Mouse (Mus musculus) midbrain, embryonic 12.5 days (tissue): ENCODE measurements around the gene Tll1. TPM values are rescaled to one million over a fixed set of nuclear protein-coding genes. Genes with fewer than 3 reads are reported as not detected.
A peak's percentile ranks its signal among the peaks of the same experiment; 100 is the strongest.
"Not testable (repeated sequence)": the region's sequence is repeated elsewhere in the genome, so short reads cannot be mapped to it uniquely, and the experiment has no call there.

Source experiments
- ATAC-seq: fragments of 200-750 bp; cut with Nextera tagmentation; 2 replicates; pipeline ENCODE4 v1.8.0; 2017; ENCODE audit warnings: low read depth, moderate TSS enrichment, moderate library complexity; ENCODE audit not compliant: low FRiP score
- H3K27ac ChIP-seq: fragments of 300-500 bp; sonication (generic); replicated peaks from 2 replicates; pipeline ENCODE4 v1.5.1; 2016; ENCODE audit warnings: mild to moderate bottlenecking
- H3K27me3 ChIP-seq: fragments of 300-500 bp; sonication (generic); 2 replicates; pipeline ENCODE4 v1.6.1; 2016; ENCODE audit warnings: mild to moderate bottlenecking
- H3K36me3 ChIP-seq: fragments of 300-500 bp; sonication (generic); 2 replicates; pipeline ENCODE4 v1.6.1; 2016
- H3K4me1 ChIP-seq: fragments of 300-500 bp; sonication (generic); 2 replicates; pipeline ENCODE4 v1.6.1; 2016
- H3K4me2 ChIP-seq: fragments of 300-500 bp; sonication (generic); replicated peaks from 2 replicates; pipeline ENCODE4 v1.6.1; 2016; ENCODE audit warnings: mild to moderate bottlenecking, moderate library complexity
- H3K4me3 ChIP-seq: fragments of 300-500 bp; sonication (generic); 2 replicates; pipeline ENCODE4 v1.5.1; 2016; ENCODE audit warnings: mild to moderate bottlenecking
- H3K9ac ChIP-seq: fragments of 300-500 bp; sonication (generic); replicated peaks from 2 replicates; pipeline ENCODE4 v1.6.1; 2016; ENCODE audit warnings: mild to moderate bottlenecking, moderate library complexity
- H3K9me3 ChIP-seq: fragments of 300-500 bp; sonication (generic); 2 replicates; pipeline ENCODE4 v1.6.1; 2016; ENCODE audit warnings: mild to moderate bottlenecking
- WGBS: fragments of 180-500 bp; shearing (Covaris S2); methylation state at CpG from one replicate; pipeline ENCODE4 v1.1.7; 2016; 5-methylcytosine and 5-hydroxymethylcytosine counted together
- polyA plus RNA-seq: library from polyadenylated mRNA; unstranded; fragments of >200 nt; fragmentation: Nextera tagmentation; extraction: Ambion mirVana; gene quantifications from 2 replicates; pipeline ENCODE4 v1.2.1, GENCODE M21; 2016

Gene Tll1
- polyA plus RNA-seq, 1 experiment from 2014 or later = 1.5 TPM

DNA sequence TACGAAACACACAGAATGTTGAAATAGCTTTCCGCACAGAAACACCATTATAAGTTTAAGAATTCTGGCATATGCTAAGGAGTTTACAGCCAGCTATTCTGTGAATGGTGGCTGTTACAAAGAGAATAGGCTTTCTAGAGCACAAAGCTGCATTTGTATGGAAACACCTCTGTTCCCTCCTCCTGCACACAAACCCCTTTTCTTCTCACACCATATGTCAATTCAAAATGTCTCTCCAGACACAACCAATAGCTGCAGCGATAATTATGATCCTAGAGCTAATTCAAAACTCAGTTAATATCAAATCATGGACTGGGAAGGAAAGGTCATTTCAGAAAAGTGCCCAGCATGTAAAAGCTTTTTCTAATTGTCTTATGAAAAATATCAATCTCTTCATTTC, 157.5 kb downstream of the Tll1 start:
- WGBS = 70% methylated on average over 3 of the region's 3 CpGs
- peak; percentile 47; the same call in 1 of the 2 replicates for ATAC-seq
- Histone ChIP-seq H3K36me3 (no peaks in the 10 kb centered on the region), H3K4me3 (no peak overlapping the region), H3K4me2 (no peak overlapping the region), H3K4me1 (0 out of 2 replicates have a peak, but pooled peaks cover 9% of the 10 kb centered on the region), H3K9me3 (no peaks in the 10 kb centered on the region), H3K27me3 (no peaks in the 10 kb centered on the region), H3K27ac (no peak overlapping the region), H3K9ac (no peak overlapping the region)

- Histone ChIP-seq H3K4me2 (no peak overlapping the region), H3K27ac (no peak overlapping the region), H3K4me1 (0 out of 2 replicates have a peak, but pooled peaks cover 9% of the 10 kb centered on the region), H3K4me3 (no peak overlapping the region), H3K36me3 (no peaks in the 10 kb centered on the region), H3K9ac (no peak overlapping the region), H3K9me3 (no peaks in the 10 kb centered on the region), H3K27me3 (no peaks in the 10 kb centered on the region)
- 71% methylated on average over 9 of the region's 9 CpGs for WGBS
- ATAC-seq = no peak
These were observed 158.0 kb downstream of the Tll1 start for GRCm38 (mm10) chr8:64047963-64048505.

GRCm38 (mm10) chr8:64041303-64041884, 164.7 kb downstream of the Tll1 start:
- WGBS = 84% methylated on average over 6 of the region's 6 CpGs
- Histone ChIP-seq H3K4me3 (no peak overlapping the region), H3K4me1 (no peaks in the 10 kb centered on the region), H3K27ac (no peak overlapping the region), H3K9ac (no peak overlapping the region), H3K9me3 (no peaks in the 10 kb centered on the region), H3K36me3 (no peaks in the 10 kb centered on the region), H3K4me2 (no peak overlapping the region), H3K27me3 (no peaks in the 10 kb centered on the region)
- ATAC-seq = no peak

DNA sequence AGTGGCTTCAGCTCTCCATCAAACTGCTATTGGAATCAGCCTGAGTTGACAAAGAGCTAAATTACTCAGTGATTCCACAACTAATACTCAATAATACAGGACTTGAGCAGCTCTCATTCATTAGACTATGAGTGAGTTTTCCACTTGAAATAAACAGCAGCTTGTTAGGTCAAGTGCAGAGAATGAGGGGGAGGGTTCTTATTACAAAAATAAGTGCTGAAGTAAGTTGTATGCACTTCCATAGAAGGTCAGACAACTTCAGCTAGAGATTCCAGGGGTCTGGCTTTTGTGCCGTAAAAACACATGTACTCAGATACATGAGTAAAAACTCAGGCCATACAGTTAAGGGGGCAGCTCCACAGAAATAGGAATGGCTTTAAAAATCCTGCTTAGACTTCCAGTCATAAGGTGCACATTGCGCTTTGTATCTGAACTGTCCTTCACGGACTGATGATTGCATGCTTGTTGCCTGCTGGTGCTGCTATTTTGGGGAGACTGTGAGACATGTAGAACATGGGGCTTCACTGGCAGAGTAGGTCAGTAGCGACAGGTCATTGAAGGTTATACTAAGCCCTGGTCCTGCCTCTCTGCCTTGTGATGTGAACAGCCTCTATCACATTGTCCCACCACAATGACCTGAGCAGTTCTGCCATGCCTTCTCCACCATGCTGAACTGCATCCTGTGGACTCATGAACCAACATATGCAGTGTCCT, 175.2 kb downstream of the Tll1 start:
- no peaks in the 10 kb centered on the region for H3K27me3 ChIP-seq
- ATAC-seq = no peak
- H3K27ac ChIP-seq = no peak overlapping the region
- H3K4me2 ChIP-seq = no peak overlapping the region
- WGBS = 89% methylated on average over 4 of the region's 4 CpGs
- H3K4me3 ChIP-seq = no peak overlapping the region
- no peaks in the 10 kb centered on the region for H3K9me3 ChIP-seq
- no peaks in the 10 kb centered on the region for H3K4me1 ChIP-seq
- no peak overlapping the region for H3K9ac ChIP-seq
- no peaks in the 10 kb centered on the region for H3K36me3 ChIP-seq

DNA sequence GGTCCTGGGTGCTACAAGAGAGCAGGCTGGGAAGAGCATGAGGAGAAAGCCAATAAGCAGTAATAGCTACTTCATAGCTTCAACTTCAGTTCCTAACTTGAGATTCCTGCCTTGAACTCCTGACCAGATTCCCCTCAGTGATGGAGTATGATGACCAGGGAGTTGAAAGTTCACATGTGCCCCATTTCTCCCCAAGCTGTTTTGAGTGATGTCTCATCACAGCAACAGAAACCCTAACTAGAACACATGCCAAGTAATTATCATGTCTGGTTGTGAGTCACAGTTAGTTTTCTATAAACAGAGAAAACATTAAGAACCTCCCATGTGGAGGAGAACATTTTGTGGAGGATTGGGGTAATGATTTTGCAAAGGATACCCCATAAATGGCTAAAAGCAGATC, 176.0 kb downstream of the Tll1 start:
- no peaks in the 10 kb centered on the region for H3K9me3 ChIP-seq
- no peaks in the 10 kb centered on the region for H3K27me3 ChIP-seq
- no peaks in the 10 kb centered on the region for H3K36me3 ChIP-seq
- no peak overlapping the region for H3K4me3 ChIP-seq
- no peak overlapping the region for H3K4me2 ChIP-seq
- H3K9ac ChIP-seq = no peak overlapping the region
- no peak for ATAC-seq
- H3K4me1 ChIP-seq = no peaks in the 10 kb centered on the region
- no peak overlapping the region for H3K27ac ChIP-seq

GRCm38 (mm10) chr8:64029525-64029924, 176.5 kb downstream of the Tll1 start:
- Histone ChIP-seq H3K36me3 (no peaks in the 10 kb centered on the region), H3K9ac (no peak overlapping the region), H3K9me3 (no peaks in the 10 kb centered on the region), H3K4me1 (no peaks in the 10 kb centered on the region), H3K27me3 (no peaks in the 10 kb centered on the region), H3K4me3 (no peak overlapping the region), H3K27ac (no peak overlapping the region), H3K4me2 (no peak overlapping the region)
- ATAC-seq = no peak
- WGBS = 93% methylated on average over 3 of the region's 3 CpGs

- Histone ChIP-seq H3K4me2 (no peak overlapping the region), H3K36me3 (no peaks in the 10 kb centered on the region), H3K27me3 (no peaks in the 10 kb centered on the region), H3K27ac (no peak overlapping the region), H3K4me3 (no peak overlapping the region), H3K9ac (no peak overlapping the region), H3K9me3 (no peaks in the 10 kb centered on the region), H3K4me1 (no peaks in the 10 kb centered on the region)
- WGBS = 91% methylated on average over 5 of the region's 5 CpGs
- ATAC-seq = 0 out of 2 replicates have a peak, but pooled peaks have one; percentile 38
These were observed 181.7 kb downstream of the Tll1 start for GRCm38 (mm10) chr8:64024359-64024758.

DNA sequence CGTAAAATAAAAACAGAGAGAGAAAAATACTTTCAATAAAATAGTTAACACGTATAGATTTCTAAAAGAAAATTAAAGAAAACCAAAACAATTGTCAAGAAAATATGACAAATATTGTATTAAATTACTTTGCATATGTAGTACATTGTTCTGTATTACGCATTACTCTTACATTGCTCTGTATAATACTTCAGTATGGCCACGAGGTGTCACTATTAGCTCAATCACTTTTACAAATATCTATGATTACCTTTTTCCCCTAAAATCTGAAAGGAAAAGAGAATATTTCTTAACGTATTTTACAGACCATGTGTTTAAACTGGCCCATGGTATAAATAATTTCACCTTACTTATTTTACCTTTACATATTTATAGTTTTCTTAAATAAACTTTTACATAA, 182.5 kb downstream of the Tll1 start:
- no peak overlapping the region for H3K9ac ChIP-seq

DNA sequence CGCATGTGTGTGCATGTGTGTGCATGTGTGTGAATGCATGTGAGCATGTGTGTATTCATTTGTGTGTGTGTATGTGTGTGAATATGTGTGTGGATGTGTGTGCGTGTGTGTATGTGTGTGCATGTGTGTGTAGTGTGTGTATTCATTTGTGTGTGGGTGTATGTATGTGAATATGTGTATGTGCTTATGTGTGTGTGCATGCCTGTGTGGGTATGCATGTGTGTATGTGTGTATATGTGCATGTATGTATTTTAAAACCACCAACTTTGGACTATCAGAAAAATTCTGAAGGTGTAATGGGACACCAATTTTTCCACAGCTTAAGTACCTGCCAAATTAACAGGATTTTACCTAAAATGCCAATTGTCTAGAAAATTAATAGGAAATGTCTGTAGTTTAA, 183.0 kb downstream of the Tll1 start:
- 0 out of 2 replicates have a peak, but pooled peaks have one; percentile 30 for ATAC-seq
- WGBS = 93% methylated on average over 2 of the region's 2 CpGs
- no peaks in the 10 kb centered on the region for H3K36me3 ChIP-seq

More for the DNA sequence above, 182.5 kb downstream of the Tll1 start:
- no peaks in the 10 kb centered on the region for H3K27me3 ChIP-seq
- no peaks in the 10 kb centered on the region for H3K36me3 ChIP-seq
- WGBS = 35% methylated on average over 5 of the region's 5 CpGs
- no peaks in the 10 kb centered on the region for H3K9me3 ChIP-seq
- H3K4me1 ChIP-seq = no peaks in the 10 kb centered on the region
- no peak overlapping the region for H3K27ac ChIP-seq
- peak; percentile 73; the same call in 1 of the 2 replicates for ATAC-seq
- no peak overlapping the region for H3K4me2 ChIP-seq
- no peak overlapping the region for H3K4me3 ChIP-seq

DNA sequence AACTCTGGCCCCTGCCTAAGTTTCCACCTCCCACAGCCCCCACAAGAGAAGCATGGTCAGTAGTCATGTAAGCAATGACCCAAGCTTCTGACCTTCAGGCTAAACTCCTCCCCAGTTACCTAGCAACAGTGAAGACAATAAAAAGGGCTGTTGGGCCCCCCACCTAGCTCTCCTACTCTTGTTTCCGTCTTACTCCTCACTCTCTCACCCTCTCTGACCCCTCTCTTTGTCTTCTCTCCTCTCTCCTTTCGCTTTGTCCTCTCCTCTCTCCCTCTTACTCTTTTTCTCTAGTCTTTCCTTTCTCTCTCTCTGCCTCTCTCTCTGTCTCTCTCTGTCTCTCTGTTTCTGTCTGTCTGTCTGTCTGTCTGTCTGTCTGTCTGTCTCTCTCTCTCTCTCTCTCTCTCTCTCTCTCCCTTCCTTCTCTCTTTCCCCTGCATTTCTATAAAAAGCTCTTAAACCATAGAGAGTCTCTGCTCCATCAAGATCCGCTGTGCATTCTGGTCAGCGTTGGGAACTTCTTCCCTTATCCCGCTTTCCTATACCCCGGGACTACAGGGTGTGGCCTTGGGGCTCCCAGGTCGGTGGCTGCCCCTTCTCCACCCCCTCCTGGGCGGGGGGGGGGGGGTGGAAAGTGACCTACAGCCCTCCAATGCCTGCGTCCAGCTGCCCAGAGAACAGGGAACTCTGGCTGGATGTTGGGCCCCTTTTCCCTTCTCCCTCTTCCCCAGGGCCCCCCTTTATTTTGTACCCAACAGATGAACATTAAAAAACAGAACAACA, 235.3 kb downstream of the Tll1 start:
- H3K9me3 ChIP-seq, H3K9ac ChIP-seq, H3K4me1 ChIP-seq, H3K27ac ChIP-seq, H3K4me2 ChIP-seq, H3K36me3 ChIP-seq, H3K4me3 ChIP-seq, H3K27me3 ChIP-seq: not testable (repeated sequence)
- WGBS = 29% methylated on average over 7 of the region's 9 CpGs
- ATAC-seq = 0 out of 2 replicates have a peak, but pooled peaks have one; percentile 41

More for the DNA sequence above, 183.0 kb downstream of the Tll1 start:
- Histone ChIP-seq H3K27ac (no peak overlapping the region), H3K4me3 (no peak overlapping the region), H3K4me1 (no peaks in the 10 kb centered on the region), H3K4me2 (no peak overlapping the region), H3K27me3 (no peaks in the 10 kb centered on the region), H3K9ac (no peak overlapping the region), H3K9me3 (no peaks in the 10 kb centered on the region)
